Mouse (Mus musculus): ENCODE measurements around the gene Usp49. TPM values are rescaled to one million over a fixed set of nuclear protein-coding genes. Genes with fewer than 3 reads are reported as not detected.

The Usp49 gene
- polyA plus RNA-seq (2012; fragmentation: generic; extraction: Trizol), result 2.5 TPM

DNA sequence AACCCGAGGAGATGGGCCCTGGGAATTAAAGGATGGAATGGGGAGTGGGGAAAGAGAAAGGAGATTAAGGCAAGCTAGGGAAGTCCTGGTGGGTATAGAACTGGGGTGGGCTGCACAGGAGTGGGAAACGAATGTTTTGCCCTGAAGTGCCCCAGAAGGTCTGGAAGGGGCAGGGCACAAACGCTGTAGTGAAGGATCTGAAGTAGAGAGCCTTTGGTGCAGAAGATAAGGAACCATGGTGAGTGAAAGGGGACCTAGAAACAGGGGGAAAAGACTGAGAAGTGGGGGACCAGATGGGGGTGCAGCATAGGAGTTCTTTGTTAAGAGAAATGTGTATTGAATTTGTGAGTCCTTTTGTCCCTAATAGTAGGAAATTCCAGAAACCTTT lies at the start of gene Usp49:
Gene Usp49 (plus strand): TSS at position 13 of the 388 bp plus-strand sequence.
- Histone ChIP-seq H3K36me3 (ENCODE audit: control insufficient read depth, insufficient read depth) (peaks cover 6% of the 10 kb centered on the region), H3K79me2 (ENCODE audit: control insufficient read depth, insufficient read depth) (peaks cover 3% of the 10 kb centered on the region), H3K4me2 (ENCODE audit: low read depth) (peak within 1 kb of the TSS; percentile 89), H3K27me3 (ENCODE audit: control insufficient read depth, insufficient read depth, insufficient read length) (no peaks in the 10 kb centered on the region), H3K4me3 (peak within 1 kb of the TSS; percentile 53), H3ac (ENCODE audit: control insufficient read depth, insufficient read length) (peak within 1 kb of the TSS; percentile 46)
- TF ChIP-seq E2F4 (IDR thresholded peaks at IDR 0.05; ENCODE audit: insufficient read depth), result no peak
- no peak for TF ChIP-seq POLR2A (IDR thresholded peaks at IDR 0.05; ENCODE audit: insufficient read length, low read depth)
- TF ChIP-seq SRF (IDR thresholded peaks at IDR 0.05; ENCODE audit: control insufficient read depth, insufficient read length, low read depth), result no peak
- TF ChIP-seq TCF3 (IDR thresholded peaks at IDR 0.05; ENCODE audit: insufficient read length, low read depth), result no peak
- TF ChIP-seq TCF12 (IDR thresholded peaks at IDR 0.05; ENCODE audit: insufficient read depth, poor library complexity, severe bottlenecking), result no peak
- no peak for TF ChIP-seq MYOG (IDR thresholded peaks at IDR 0.05; ENCODE audit: control insufficient read depth in 1 of 3, insufficient read depth in 1 of 3, insufficient read length in 2 of 3, low read depth in 2 of 3)
- TF ChIP-seq MAX (IDR thresholded peaks at IDR 0.05; ENCODE audit: low read depth), result no peak
- no peak for TF ChIP-seq REST (IDR thresholded peaks at IDR 0.05; ENCODE audit: insufficient read depth, insufficient read length)
- no peak for TF ChIP-seq MYOD1 (IDR thresholded peaks at IDR 0.05; ENCODE audit: control insufficient read depth in 1 of 3, insufficient read length in 2 of 3, low read depth in 2 of 3)
- no peak for TF ChIP-seq USF1 (IDR thresholded peaks at IDR 0.05; ENCODE audit: low read depth)
- no peak for TF ChIP-seq POLR2AphosphoS2 (IDR thresholded peaks at IDR 0.05; ENCODE audit: insufficient read length, low read depth)
- no peak for TF ChIP-seq CEBPB (IDR thresholded peaks at IDR 0.05; ENCODE audit: insufficient read depth, poor library complexity, severe bottlenecking)

DNA sequence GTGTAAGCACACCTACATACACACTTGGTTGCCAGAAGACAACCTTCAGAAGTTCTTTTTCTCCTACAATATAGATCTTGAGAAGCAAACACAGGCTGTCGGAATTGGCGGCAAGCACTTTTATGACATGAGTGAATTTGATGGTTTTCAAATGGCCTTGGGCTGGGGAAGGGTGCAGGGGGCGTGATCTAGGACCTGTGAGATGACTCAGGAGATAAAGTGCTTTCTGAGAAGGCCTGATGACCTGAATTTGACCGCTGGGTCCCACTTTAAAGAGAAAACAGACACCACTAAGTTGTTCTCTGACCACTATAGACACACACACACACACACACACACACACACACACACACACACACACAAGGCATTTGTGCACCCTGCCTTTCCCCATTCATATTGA lies 49.5 kb upstream of the Usp49 start:
- Histone ChIP-seq H3K27me3 (ENCODE audit: control insufficient read depth, insufficient read depth, insufficient read length) (no peaks in the 10 kb centered on the region), H3ac (ENCODE audit: control insufficient read depth, insufficient read length) (no peak overlapping the region), H3K4me3 (no peak overlapping the region), H3K79me2 (ENCODE audit: control insufficient read depth, insufficient read depth) (no peaks in the 10 kb centered on the region), H3K36me3 (ENCODE audit: control insufficient read depth, insufficient read depth) (no peaks in the 10 kb centered on the region), H3K4me2 (ENCODE audit: low read depth) (no peak overlapping the region)
- TF ChIP-seq POLR2A (IDR thresholded peaks at IDR 0.05; ENCODE audit: insufficient read length, low read depth) (no peak), MYOD1 (IDR thresholded peaks at IDR 0.05; ENCODE audit: control insufficient read depth in 1 of 3, insufficient read length in 2 of 3, low read depth in 2 of 3) (no peak), MAX (IDR thresholded peaks at IDR 0.05; ENCODE audit: low read depth) (no peak), POLR2AphosphoS2 (IDR thresholded peaks at IDR 0.05; ENCODE audit: insufficient read length, low read depth) (no peak), MYOG (IDR thresholded peaks at IDR 0.05; ENCODE audit: control insufficient read depth in 1 of 3, insufficient read depth in 1 of 3, insufficient read length in 2 of 3, low read depth in 2 of 3) (no peak), TCF12 (IDR thresholded peaks at IDR 0.05; ENCODE audit: insufficient read depth, poor library complexity, severe bottlenecking) (no peak), SRF (IDR thresholded peaks at IDR 0.05; ENCODE audit: control insufficient read depth, insufficient read length, low read depth) (no peak), CEBPB (IDR thresholded peaks at IDR 0.05; ENCODE audit: insufficient read depth, poor library complexity, severe bottlenecking) (no peak), E2F4 (IDR thresholded peaks at IDR 0.05; ENCODE audit: insufficient read depth) (no peak), REST (IDR thresholded peaks at IDR 0.05; ENCODE audit: insufficient read depth, insufficient read length) (no peak), USF1 (IDR thresholded peaks at IDR 0.05; ENCODE audit: low read depth) (no peak), TCF3 (IDR thresholded peaks at IDR 0.05; ENCODE audit: insufficient read length, low read depth) (no peak)

GRCm38 (mm10) chr17:47588517-47588916 lies 42.0 kb upstream of the Usp49 start:
- Histone ChIP-seq H3K27me3 (ENCODE audit: control insufficient read depth, insufficient read depth, insufficient read length) (no peaks in the 10 kb centered on the region), H3K4me3 (no peak overlapping the region), H3K4me2 (ENCODE audit: low read depth) (no peak overlapping the region), H3K79me2 (ENCODE audit: control insufficient read depth, insufficient read depth) (no peaks in the 10 kb centered on the region), H3K36me3 (ENCODE audit: control insufficient read depth, insufficient read depth) (no peaks in the 10 kb centered on the region), H3ac (ENCODE audit: control insufficient read depth, insufficient read length) (no peak overlapping the region)
- no peak for TF ChIP-seq POLR2A (IDR thresholded peaks at IDR 0.05; ENCODE audit: insufficient read length, low read depth)
- no peak for TF ChIP-seq POLR2AphosphoS2 (IDR thresholded peaks at IDR 0.05; ENCODE audit: insufficient read length, low read depth)
- TF ChIP-seq TCF3 (IDR thresholded peaks at IDR 0.05; ENCODE audit: insufficient read length, low read depth), result no peak
- TF ChIP-seq CEBPB (IDR thresholded peaks at IDR 0.05; ENCODE audit: insufficient read depth, poor library complexity, severe bottlenecking), result no peak

DNA sequence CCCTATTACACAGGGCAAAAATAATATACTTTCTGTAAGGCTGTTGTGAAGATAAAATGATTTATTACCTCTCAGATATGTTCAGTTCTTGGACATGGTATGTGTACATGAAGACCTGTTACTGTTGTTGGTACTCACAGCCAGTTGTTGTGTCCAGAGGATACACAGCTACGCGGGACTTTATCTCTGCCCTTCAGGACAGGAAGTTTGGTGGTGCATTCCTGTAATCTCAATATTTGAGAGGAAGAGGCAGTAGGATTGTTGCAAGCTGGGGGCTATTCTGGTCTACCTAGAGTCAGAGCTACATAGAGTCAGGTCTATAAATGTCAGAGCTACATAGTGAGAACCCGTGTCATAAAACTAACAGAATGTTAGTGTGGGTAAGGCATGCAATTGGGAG lies 39.4 kb upstream of the Usp49 start:
- Histone ChIP-seq H3K4me2 (ENCODE audit: low read depth) (no peak overlapping the region), H3K4me3 (no peak overlapping the region)

More for the DNA sequence above, 39.4 kb upstream of the Usp49 start:
- TF ChIP-seq REST (IDR thresholded peaks at IDR 0.05; ENCODE audit: insufficient read depth, insufficient read length) (no peak), SRF (IDR thresholded peaks at IDR 0.05; ENCODE audit: control insufficient read depth, insufficient read length, low read depth) (no peak), TCF3 (IDR thresholded peaks at IDR 0.05; ENCODE audit: insufficient read length, low read depth) (no peak), CEBPB (IDR thresholded peaks at IDR 0.05; ENCODE audit: insufficient read depth, poor library complexity, severe bottlenecking) (no peak), USF1 (IDR thresholded peaks at IDR 0.05; ENCODE audit: low read depth) (no peak), E2F4 (IDR thresholded peaks at IDR 0.05; ENCODE audit: insufficient read depth) (no peak), TCF12 (IDR thresholded peaks at IDR 0.05; ENCODE audit: insufficient read depth, poor library complexity, severe bottlenecking) (no peak), MYOG (IDR thresholded peaks at IDR 0.05; ENCODE audit: control insufficient read depth in 1 of 3, insufficient read depth in 1 of 3, insufficient read length in 2 of 3, low read depth in 2 of 3) (no peak), POLR2AphosphoS2 (IDR thresholded peaks at IDR 0.05; ENCODE audit: insufficient read length, low read depth) (no peak), MAX (IDR thresholded peaks at IDR 0.05; ENCODE audit: low read depth) (no peak), MYOD1 (IDR thresholded peaks at IDR 0.05; ENCODE audit: control insufficient read depth in 1 of 3, insufficient read length in 2 of 3, low read depth in 2 of 3) (no peak)
- Histone ChIP-seq H3K36me3 (ENCODE audit: control insufficient read depth, insufficient read depth) (no peaks in the 10 kb centered on the region), H3K79me2 (ENCODE audit: control insufficient read depth, insufficient read depth) (peaks cover 15% of the 10 kb centered on the region), H3K27me3 (ENCODE audit: control insufficient read depth, insufficient read depth, insufficient read length) (no peaks in the 10 kb centered on the region), H3ac (ENCODE audit: control insufficient read depth, insufficient read length) (no peak overlapping the region)

All from myocyte (in vitro differentiated cells).